Mouse (Mus musculus) forebrain, embryonic 14.5 days (tissue): ENCODE data around the gene Pde11a. TPM values are rescaled to one million over a fixed set of nuclear protein-coding genes. Genes with fewer than 3 reads are reported as not detected.

Experiments used
- ATAC-seq: fragments of 200-750 bp; cut with Nextera tagmentation; 2 replicates; pipeline ENCODE4 v1.8.0; 2017; ENCODE audit warnings: mild to moderate bottlenecking, moderate library complexity
- DNase-seq: peaks from one replicate; pipeline ENCODE4 v3.0.0-alpha.2; 2015; ENCODE audit warnings: low spot score
- H3K27ac ChIP-seq: fragments of 300-500 bp; sonication (generic); 2 replicates; pipeline ENCODE4 v1.5.1; 2014; ENCODE audit warnings: low read depth, mild to moderate bottlenecking, control low read depth, low read length, moderate library complexity
- H3K27me3 ChIP-seq: fragments of 300-500 bp; sonication (generic); replicated peaks from 2 replicates; pipeline ENCODE4 v1.6.1; 2014; ENCODE audit warnings: low read length, control low read depth, mixed read lengths; ENCODE audit not compliant: control insufficient read depth, insufficient read depth
- H3K36me3 ChIP-seq: fragments of 300-500 bp; sonication (generic); 2 replicates; pipeline ENCODE4 v1.6.1; 2014; ENCODE audit warnings: low read length, control low read depth; ENCODE audit not compliant: control insufficient read depth, insufficient read depth
- H3K4me1 ChIP-seq: fragments of 300-500 bp; sonication (generic); 2 replicates; pipeline ENCODE4 v1.6.1; 2014; ENCODE audit warnings: antibody characterized with exemption, low read length, control low read depth; ENCODE audit not compliant: control insufficient read depth, insufficient read depth
- H3K4me2 ChIP-seq: fragments of 300-500 bp; sonication (generic); 2 replicates; pipeline ENCODE4 v1.6.1; 2014; ENCODE audit warnings: mild to moderate bottlenecking, control low read depth, low read length
- H3K4me3 ChIP-seq: fragments of 300-500 bp; sonication (generic); 2 replicates; pipeline ENCODE4 v1.5.1; 2014; ENCODE audit warnings: low read depth, low read length, control low read depth
- H3K9ac ChIP-seq: fragments of 300-500 bp; sonication (generic); 2 replicates; pipeline ENCODE4 v1.6.1; 2014; ENCODE audit warnings: mild to moderate bottlenecking, low read length, control low read depth, moderate library complexity
- H3K9me3 ChIP-seq: fragments of 300-500 bp; sonication (generic); replicated peaks from 2 replicates; pipeline ENCODE4 v1.6.1; 2016; ENCODE audit warnings: low read length, control low read depth, mixed read lengths; ENCODE audit not compliant: control insufficient read depth
- WGBS: fragments of 180-500 bp; shearing (Covaris S2); extraction: QIAGEN DNeasy Blood & Tissue Kit; methylation state at CpG from one replicate; pipeline ENCODE4 v1.1.7; 2014; 5-methylcytosine and 5-hydroxymethylcytosine counted together
- polyA plus RNA-seq: library from polyadenylated mRNA; unstranded; fragments of >200 nt; fragmentation: Nextera tagmentation; extraction: Ambion mirVana; gene quantifications from 2 replicates; pipeline ENCODE4 v1.2.1, GENCODE M21; 2014

Pde11a gene
- polyA plus RNA-seq, 1 experiment from 2014 or later = 0.14 TPM

GRCm38 (mm10) chr2:76118491-76118890 lies 220.1 kb downstream of the Pde11a start:
- 92% methylated on average over 5 of the region's 5 CpGs for WGBS
- ATAC-seq = no peak

GRCm38 (mm10) chr2:76117219-76117618 lies 221.4 kb downstream of the Pde11a start:
- H3K4me3 ChIP-seq = no peak overlapping the region
- ATAC-seq = no peak

More at GRCm38 (mm10) chr2:76118491-76118890, 220.1 kb downstream of the Pde11a start:
- no peak overlapping the region for H3K9ac ChIP-seq
- H3K36me3 ChIP-seq = no peaks in the 10 kb centered on the region
- no peaks in the 10 kb centered on the region for H3K9me3 ChIP-seq
- H3K4me3 ChIP-seq = no peak overlapping the region
- H3K27me3 ChIP-seq = no peaks in the 10 kb centered on the region
- no peak for DNase-seq
- no peak overlapping the region for H3K4me2 ChIP-seq
- H3K4me1 ChIP-seq = no peaks in the 10 kb centered on the region
- H3K27ac ChIP-seq = no peak overlapping the region

GRCm38 (mm10) chr2:76115696-76116095 lies 222.9 kb downstream of the Pde11a start:
- 20% methylated on average over 1 of the region's 1 CpGs for WGBS
- no peak for ATAC-seq
- no peaks in the 10 kb centered on the region for H3K36me3 ChIP-seq

More at GRCm38 (mm10) chr2:76117219-76117618, 221.4 kb downstream of the Pde11a start:
- Histone ChIP-seq H3K9me3 (no peaks in the 10 kb centered on the region), H3K36me3 (no peaks in the 10 kb centered on the region), H3K4me2 (no peak overlapping the region), H3K9ac (no peak overlapping the region), H3K4me1 (no peaks in the 10 kb centered on the region), H3K27ac (no peak overlapping the region), H3K27me3 (no peaks in the 10 kb centered on the region)
- WGBS = 89% methylated on average over 1 of the region's 1 CpGs
- no peak for DNase-seq

DNA sequence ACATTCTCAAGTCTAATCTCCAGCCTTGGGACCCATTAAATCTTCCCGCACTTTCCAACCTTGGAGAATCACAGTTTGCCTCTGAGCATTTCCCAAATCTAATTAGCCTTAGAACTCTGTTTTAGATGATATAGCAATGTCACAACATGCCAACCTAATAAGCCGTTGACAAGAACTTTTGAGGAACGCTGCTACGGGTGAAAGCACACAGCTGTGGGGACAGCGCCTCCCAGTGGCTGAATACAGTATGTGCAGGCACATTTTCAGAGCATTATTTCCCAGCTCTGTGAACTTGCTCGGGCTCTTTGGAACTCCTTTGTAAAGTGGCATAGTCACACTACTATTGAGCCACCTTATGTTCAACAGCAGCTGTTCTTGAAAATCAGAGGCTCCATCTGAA lies 223.8 kb downstream of the Pde11a start:
- 17% methylated on average over 6 of the region's 6 CpGs for WGBS
- peak; percentile 34; the same call in 1 of the 2 replicates for ATAC-seq
- Histone ChIP-seq H3K9me3 (no peaks in the 10 kb centered on the region), H3K27ac (no peak overlapping the region), H3K4me1 (no peaks in the 10 kb centered on the region), H3K36me3 (no peaks in the 10 kb centered on the region), H3K4me2 (no peak overlapping the region), H3K4me3 (no peak overlapping the region), H3K27me3 (no peaks in the 10 kb centered on the region), H3K9ac (no peak overlapping the region)
- peak; percentile 67 for DNase-seq

More at GRCm38 (mm10) chr2:76115696-76116095, 222.9 kb downstream of the Pde11a start:
- DNase-seq = peak; percentile 80
- no peaks in the 10 kb centered on the region for H3K4me1 ChIP-seq
- H3K9ac ChIP-seq = no peak overlapping the region
- H3K4me3 ChIP-seq = no peak overlapping the region
- H3K9me3 ChIP-seq = no peaks in the 10 kb centered on the region
- no peak overlapping the region for H3K27ac ChIP-seq
- no peaks in the 10 kb centered on the region for H3K27me3 ChIP-seq
- no peak overlapping the region for H3K4me2 ChIP-seq

DNA sequence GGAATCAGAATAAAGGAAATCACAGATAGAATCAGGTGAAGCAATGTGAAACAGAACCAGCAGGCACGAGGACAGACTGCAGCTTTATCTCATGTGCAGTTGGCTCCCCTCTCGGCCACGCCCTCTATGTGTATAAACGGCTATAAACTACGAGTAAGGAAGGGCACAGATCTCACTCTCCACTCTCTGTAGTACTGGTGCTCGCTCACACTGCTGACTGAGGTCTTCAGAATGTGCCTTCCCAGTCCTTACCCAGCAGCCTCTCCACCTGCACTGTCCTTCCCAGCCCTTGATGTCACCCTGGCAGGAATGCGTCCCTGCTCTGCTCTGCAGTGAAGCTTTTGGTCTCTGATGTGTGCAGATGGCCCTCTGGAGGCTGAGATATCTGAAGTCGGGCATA lies 228.9 kb downstream of the Pde11a start:
- DNase-seq (no peak), ATAC-seq (no peak)
- Histone ChIP-seq H3K9me3 (no peaks in the 10 kb centered on the region), H3K9ac (no peak overlapping the region), H3K27ac (no peak overlapping the region), H3K36me3 (no peaks in the 10 kb centered on the region), H3K4me2 (no peak overlapping the region), H3K27me3 (no peaks in the 10 kb centered on the region), H3K4me1 (no peaks in the 10 kb centered on the region), H3K4me3 (no peak overlapping the region)
- WGBS = 54% methylated on average over 8 of the region's 8 CpGs

DNA sequence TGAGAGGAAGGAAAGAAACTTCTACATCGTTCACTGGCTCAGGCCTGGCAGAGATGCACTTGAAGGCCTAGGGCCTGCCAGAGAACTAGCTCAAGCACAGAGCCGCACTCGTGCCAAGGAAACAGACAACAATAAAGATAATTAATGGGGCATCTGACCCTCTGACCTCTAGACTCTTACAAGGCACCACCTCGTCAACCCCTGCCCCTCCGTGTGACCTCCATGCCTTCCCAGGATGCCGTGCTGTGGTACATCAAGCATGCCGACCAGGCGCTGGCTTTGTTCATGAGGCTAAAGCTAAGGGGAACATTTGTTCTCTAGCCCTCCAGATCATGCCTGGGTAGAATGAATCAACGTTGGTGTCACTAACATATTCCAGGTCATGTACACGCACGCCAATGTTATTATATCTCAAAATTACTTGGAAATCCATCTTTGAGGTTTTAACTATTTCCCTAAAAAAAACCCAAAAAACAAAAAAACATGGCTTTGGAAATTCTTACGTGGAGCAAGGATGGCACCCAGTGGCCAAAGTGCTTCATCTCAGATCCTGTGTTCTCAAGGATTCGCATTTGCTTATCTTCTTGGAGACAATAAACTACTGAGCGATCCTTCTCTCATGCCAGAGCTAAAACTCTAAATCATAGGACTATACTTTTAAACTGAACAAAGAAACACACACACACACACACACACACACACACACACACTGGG lies 236.5 kb downstream of the Pde11a start:
- ATAC-seq = no peak
- no peaks in the 10 kb centered on the region for H3K4me1 ChIP-seq
- no peak overlapping the region for H3K4me3 ChIP-seq
- H3K9ac ChIP-seq = no peak overlapping the region
- no peak overlapping the region for H3K4me2 ChIP-seq
- no peaks in the 10 kb centered on the region for H3K36me3 ChIP-seq
- no peaks in the 10 kb centered on the region for H3K27me3 ChIP-seq
- DNase-seq = peak; percentile 51
- WGBS = 72% methylated on average over 14 of the region's 14 CpGs
- no peaks in the 10 kb centered on the region for H3K9me3 ChIP-seq
- no peak overlapping the region for H3K27ac ChIP-seq

DNA sequence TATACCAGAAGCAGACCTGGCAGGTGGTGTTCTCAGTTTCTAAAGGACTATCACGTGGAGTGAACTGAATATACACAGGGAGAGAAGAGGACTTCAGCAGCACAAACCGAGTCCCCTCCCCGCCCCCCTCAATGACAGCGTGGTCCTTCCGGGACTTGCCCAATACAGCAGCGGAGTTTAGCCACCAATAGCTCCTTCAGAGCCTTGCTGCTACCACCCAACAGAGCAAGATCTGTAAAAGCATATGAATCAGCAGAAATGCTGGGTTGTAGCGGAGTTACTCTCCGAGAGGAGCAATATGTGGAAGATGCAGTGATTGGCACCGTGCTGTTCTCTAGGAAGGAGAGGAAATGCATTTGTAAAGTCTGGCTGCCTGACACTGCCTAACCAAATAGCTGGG lies 238.0 kb downstream of the Pde11a start:
- H3K9me3 ChIP-seq = no peaks in the 10 kb centered on the region
- no peak overlapping the region for H3K4me2 ChIP-seq
- DNase-seq (no peak), ATAC-seq (no peak)
- H3K27me3 ChIP-seq = no peaks in the 10 kb centered on the region
- WGBS = 84% methylated on average over 9 of the region's 9 CpGs
- H3K9ac ChIP-seq = no peak overlapping the region
- H3K36me3 ChIP-seq = no peaks in the 10 kb centered on the region
- H3K27ac ChIP-seq = no peak overlapping the region
- no peaks in the 10 kb centered on the region for H3K4me1 ChIP-seq
- no peak overlapping the region for H3K4me3 ChIP-seq

GRCm38 (mm10) chr2:76099726-76100347 lies 238.7 kb downstream of the Pde11a start:
- no peak overlapping the region for H3K9ac ChIP-seq
- ATAC-seq (no peak), DNase-seq (no peak)
- no peak overlapping the region for H3K4me3 ChIP-seq
- no peaks in the 10 kb centered on the region for H3K9me3 ChIP-seq
- H3K4me2 ChIP-seq = no peak overlapping the region
- H3K4me1 ChIP-seq = no peaks in the 10 kb centered on the region
- no peak overlapping the region for H3K27ac ChIP-seq
- H3K27me3 ChIP-seq = no peaks in the 10 kb centered on the region
- WGBS = 73% methylated on average over 9 of the region's 9 CpGs
- no peaks in the 10 kb centered on the region for H3K36me3 ChIP-seq

DNA sequence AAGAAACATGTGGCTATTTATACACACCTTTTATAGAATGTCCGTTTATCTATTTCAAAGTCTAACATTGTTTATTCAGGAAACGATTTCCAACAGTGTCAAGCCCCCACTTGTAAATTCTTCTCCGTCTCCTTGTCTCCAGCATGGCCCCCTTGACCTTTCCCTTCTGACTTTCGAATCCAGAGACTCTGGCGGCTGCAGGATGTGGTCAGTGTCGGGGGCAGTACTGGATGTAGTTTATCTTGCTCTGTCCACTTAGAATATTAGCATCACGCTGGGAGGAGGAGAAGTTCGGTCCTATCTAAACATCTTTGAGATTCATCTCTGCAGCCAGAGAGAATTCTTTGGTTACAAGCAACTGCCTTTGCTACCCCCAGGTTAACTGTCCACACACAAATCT lies 240.2 kb downstream of the Pde11a start:
- H3K27ac ChIP-seq = no peak overlapping the region
- no peaks in the 10 kb centered on the region for H3K4me1 ChIP-seq
- ATAC-seq = no peak
- no peak for DNase-seq
- 88% methylated on average over 8 of the region's 8 CpGs for WGBS
- no peaks in the 10 kb centered on the region for H3K9me3 ChIP-seq
- H3K4me2 ChIP-seq = no peak overlapping the region
- no peaks in the 10 kb centered on the region for H3K27me3 ChIP-seq
- H3K9ac ChIP-seq = no peak overlapping the region
- H3K4me3 ChIP-seq = no peak overlapping the region
- H3K36me3 ChIP-seq = no peaks in the 10 kb centered on the region
